ENCODE assay signal across 9 mouse cellular contexts in genomic region chr13:94595701-94596361, GRCm38 (mm10).
DNase-seq lines count a peak whose midpoint lies in the region; ATAC-seq lines count a peak whose summit lies in the region.
"Had no signal": no experiment of that assay in that cellular context is flagged by ENCODE, and none has a peak within 500 bp of the region (broad histone marks: within the 10 kb centered on the region; RNA-seq: fewer than 3 reads in every experiment).

No protein-coding gene starts in this region.

- WGBS in intestine, embryonic 14.5 days: 2% methylated on average over 38 of the region's 38 CpGs
- WGBS in neural tube, embryonic 14.5 days: 1% methylated on average over 38 of the region's 38 CpGs

- peak overlapping the region; percentile 29 for H3K4me2 ChIP-seq in intestine, embryonic 14.5 days (ENCODE audit: low read length)
- H3K4me2 ChIP-seq in neural tube, embryonic 14.5 days (ENCODE audit: low read depth, low read length): peak overlapping the region; percentile 43

- no peaks in the 10 kb centered on the region for H3K36me3 ChIP-seq in intestine, embryonic 14.5 days (ENCODE audit: control insufficient read depth, insufficient read depth, low read length)
- no peaks in the 10 kb centered on the region for H3K36me3 ChIP-seq in neural tube, embryonic 14.5 days (ENCODE audit: control insufficient read depth, insufficient read depth, low read length)

- H3K4me3 ChIP-seq in intestine, embryonic 14.5 days (ENCODE audit: low read depth, low read length): peak overlapping the region; percentile 12; the same call in 1 of the 2 replicates
- peak overlapping the region; percentile 15; the same call in 1 of the 2 replicates for H3K4me3 ChIP-seq in neural tube, embryonic 14.5 days (ENCODE audit: low read depth, low read length)
- H3K4me3 ChIP-seq: myocyte had no signal

- H3K4me1 ChIP-seq in intestine, embryonic 14.5 days (replicated peaks; ENCODE audit: control insufficient read depth, insufficient read depth, low read length): 0 out of 2 replicates have a peak, but pooled peaks cover 6% of the 10 kb centered on the region
- no peaks in the 10 kb centered on the region; the same call in 1 of the 2 replicates for H3K4me1 ChIP-seq in neural tube, embryonic 14.5 days (ENCODE audit: control insufficient read depth, insufficient read depth, low read length)

- H3K9ac ChIP-seq in intestine, embryonic 14.5 days (ENCODE audit: low read length): no peak overlapping the region
- no peak overlapping the region for H3K9ac ChIP-seq in neural tube, embryonic 14.5 days (replicated peaks; ENCODE audit: low read depth, low read length)

- ATAC-seq in intestine, embryonic 14.5 days (replicated peaks; ENCODE audit: low FRiP score, low TSS enrichment, low read depth): no peak
- ATAC-seq in neural tube, embryonic 14.5 days (ENCODE audit: low read depth): peak; percentile 70

- H3K27ac ChIP-seq in intestine, embryonic 14.5 days (ENCODE audit: low read depth): no peak overlapping the region
- peak overlapping the region; percentile 52; the same call in 1 of the 2 replicates for H3K27ac ChIP-seq in neural tube, embryonic 14.5 days (ENCODE audit: low read depth, low read length)

- peak; percentile 15 for DNase-seq in adrenal gland, postnatal 10 days
- DNase-seq in adrenal gland, adult 18-20 months (ENCODE audit: low spot score in 2 of 2): no peak
- DNase-seq in retina, postnatal 1 day: peak; percentile 22
- DNase-seq in retina, embryonic 14.5 days (ENCODE audit: low spot score): no peak
- DNase-seq in intestine, embryonic 14.5 days (ENCODE audit: low spot score): peak; percentile 72
- DNase-seq in urinary bladder, adult 2 months (ENCODE audit: low spot score): no peak
- no peak for DNase-seq in cerebellum, postnatal 36 days

- H3K27me3 ChIP-seq in intestine, embryonic 14.5 days (replicated peaks; ENCODE audit: control insufficient read depth, insufficient read depth, low read length): peaks cover 71% of the 10 kb centered on the region
- H3K27me3 ChIP-seq in neural tube, embryonic 14.5 days (ENCODE audit: control insufficient read depth, insufficient read depth, low read length): peaks cover 64% of the 10 kb centered on the region

- H3K9me3 ChIP-seq in intestine, embryonic 14.5 days (ENCODE audit: control insufficient read depth, low read length): no peaks in the 10 kb centered on the region
- no peaks in the 10 kb centered on the region for H3K9me3 ChIP-seq in neural tube, embryonic 14.5 days (ENCODE audit: control insufficient read depth, low read length)

Comparison
In these comparisons a context has a peak if more than half of its experiments do, and no peak if none do; other contexts are left out.
1. DNase-seq: peak in adrenal gland, postnatal 10 days (single experiment), retina, postnatal 1 day (single experiment) and intestine, embryonic 14.5 days (single experiment); none in adrenal gland, adult 18-20 months (0 of 2), retina, embryonic 14.5 days (single experiment), urinary bladder, adult 2 months (single experiment) and cerebellum, postnatal 36 days (0 of 2).